Mouse (Mus musculus): ENCODE measurements at regions not wholly inside any gene's neighbourhood (a gene's known extent, or its start where the extent isn't known, plus 50 kb on each side); places are given as distances from the start of the nearest gene placed in this dataset.
A peak's percentile ranks its signal among the peaks of the same experiment; 100 is the strongest.

DNA sequence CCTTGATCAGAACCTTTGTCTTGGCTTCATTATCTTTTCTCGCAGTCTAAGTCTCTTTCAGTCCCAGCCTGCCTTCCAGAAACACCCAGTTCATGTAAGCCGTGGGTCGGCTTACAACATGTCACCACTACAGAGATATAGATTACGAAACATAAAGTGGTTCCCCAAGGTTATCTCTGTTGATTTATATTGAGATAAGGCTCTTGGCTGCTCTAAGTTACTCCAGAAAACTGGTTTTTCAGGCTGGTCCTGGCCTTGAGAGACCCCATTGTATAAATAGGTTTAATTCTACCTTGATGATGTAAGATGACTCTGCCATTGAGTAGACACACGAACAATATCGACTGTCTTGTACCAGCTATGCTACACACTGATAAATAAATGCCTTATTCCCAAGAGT is 323.8 kb downstream of the Plod2 start:
- H3K4me2 ChIP-seq = peak overlapping the region; percentile 14; the same call in 1 of the 2 replicates
- no peaks in the 10 kb centered on the region for H3K9me3 ChIP-seq
- WGBS = 56% methylated on average over 6 of the region's 6 CpGs
- ATAC-seq (ENCODE audit: borderline replicate concordance, extremely low read depth, low FRiP score, low TSS enrichment) = peak; percentile 92
- H3K4me1 ChIP-seq = no peaks in the 10 kb centered on the region
- no peak overlapping the region for H3K9ac ChIP-seq
- H3K27me3 ChIP-seq = no peaks in the 10 kb centered on the region
- no peak overlapping the region for H3K4me3 ChIP-seq
- peak overlapping the region; percentile 24; the same call in 1 of the 2 replicates for H3K27ac ChIP-seq
- H3K36me3 ChIP-seq = no peaks in the 10 kb centered on the region

DNA sequence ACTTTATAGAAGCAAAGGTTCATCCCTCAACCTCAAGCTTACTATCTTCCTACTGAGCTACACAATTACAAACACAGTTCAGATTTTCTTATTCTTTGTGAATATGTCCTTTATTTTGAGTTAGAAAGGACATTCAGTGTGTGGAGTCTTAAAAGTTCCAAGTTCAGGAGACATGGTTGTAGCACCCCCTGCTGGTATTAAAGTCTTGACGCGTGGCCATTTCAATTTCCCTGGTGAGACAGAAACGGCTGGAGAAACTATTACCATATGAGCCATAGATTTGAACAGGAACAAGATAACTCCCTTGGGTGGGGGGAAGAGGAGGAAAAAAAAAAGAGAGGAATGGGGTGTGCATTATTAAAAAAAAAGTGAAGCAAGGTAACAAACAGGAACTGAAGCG is 336.6 kb downstream of the Plod2 start:
- H3K27ac ChIP-seq = no peak overlapping the region
- no peaks in the 10 kb centered on the region for H3K4me1 ChIP-seq
- no peaks in the 10 kb centered on the region for H3K27me3 ChIP-seq
- H3K4me2 ChIP-seq = no peak overlapping the region
- no peaks in the 10 kb centered on the region for H3K9me3 ChIP-seq
- H3K4me3 ChIP-seq = no peak overlapping the region
- WGBS = 33% methylated on average over 4 of the region's 4 CpGs
- no peaks in the 10 kb centered on the region for H3K36me3 ChIP-seq
- no peak for ATAC-seq (ENCODE audit: borderline replicate concordance, extremely low read depth, low FRiP score, low TSS enrichment)
- H3K9ac ChIP-seq = no peak overlapping the region

DNA sequence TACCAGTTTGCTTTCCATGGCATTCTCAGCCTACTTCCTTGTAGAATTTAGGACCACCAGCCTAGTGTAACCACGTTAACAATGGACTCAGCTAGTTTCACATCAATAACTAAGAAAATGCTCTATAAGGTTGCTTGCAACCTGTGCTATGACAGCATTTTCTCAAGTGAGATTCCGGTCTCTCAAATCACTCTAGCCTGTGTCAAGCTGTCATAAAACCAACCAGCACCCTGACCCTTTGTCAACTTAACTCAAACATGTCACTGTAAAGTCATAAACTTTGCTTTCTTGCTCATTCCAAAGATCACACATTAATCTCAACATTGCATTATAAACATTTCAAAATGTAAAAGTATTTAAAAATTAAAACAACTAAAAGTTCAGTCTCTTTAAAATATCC is 337.8 kb downstream of the Plod2 start:
- H3K27ac ChIP-seq = no peak overlapping the region
- no peak overlapping the region for H3K9ac ChIP-seq
- no peaks in the 10 kb centered on the region for H3K9me3 ChIP-seq
- H3K27me3 ChIP-seq = no peaks in the 10 kb centered on the region
- no peak overlapping the region for H3K4me2 ChIP-seq
- ATAC-seq (ENCODE audit: borderline replicate concordance, extremely low read depth, low FRiP score, low TSS enrichment) = no peak
- no peaks in the 10 kb centered on the region for H3K4me1 ChIP-seq
- no peaks in the 10 kb centered on the region for H3K36me3 ChIP-seq
- no peak overlapping the region for H3K4me3 ChIP-seq
- WGBS = 52% methylated on average over 2 of the region's 2 CpGs

DNA sequence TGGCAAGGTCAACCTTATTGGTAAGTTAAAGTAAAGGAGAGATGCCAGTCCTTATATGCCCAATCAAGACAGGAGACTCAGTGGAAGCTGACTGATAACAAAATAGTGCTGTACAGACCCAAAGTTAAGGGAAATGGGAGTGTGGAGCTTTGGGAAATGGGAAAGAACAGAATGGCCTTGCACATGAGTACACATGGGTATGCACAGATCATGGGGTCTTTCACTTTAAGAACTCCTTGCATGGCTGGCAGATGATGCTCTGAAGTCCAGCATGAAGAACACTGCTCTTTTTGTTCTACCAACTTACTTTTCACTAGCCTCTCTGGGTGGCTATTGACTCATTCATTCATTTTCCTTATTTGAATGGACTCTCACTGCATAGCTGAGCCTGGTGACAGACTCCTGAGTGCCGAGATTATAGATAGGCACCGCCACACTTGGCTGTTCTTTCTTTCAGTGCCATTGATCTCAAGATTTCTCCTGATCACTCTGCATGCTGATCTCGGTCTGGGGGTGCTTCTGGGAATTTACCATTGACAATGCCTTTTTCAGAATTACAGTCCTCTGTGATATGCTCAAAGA is 340.3 kb downstream of the Plod2 start:
- Histone ChIP-seq H3K27me3 (no peaks in the 10 kb centered on the region), H3K36me3 (no peaks in the 10 kb centered on the region), H3K9ac (no peak overlapping the region), H3K4me3 (no peak overlapping the region), H3K4me2 (no peak overlapping the region), H3K9me3 (no peaks in the 10 kb centered on the region), H3K4me1 (no peaks in the 10 kb centered on the region), H3K27ac (no peak overlapping the region)
- WGBS = 42% methylated on average over 3 of the region's 3 CpGs
- ATAC-seq (ENCODE audit: borderline replicate concordance, extremely low read depth, low FRiP score, low TSS enrichment) = no peak

DNA sequence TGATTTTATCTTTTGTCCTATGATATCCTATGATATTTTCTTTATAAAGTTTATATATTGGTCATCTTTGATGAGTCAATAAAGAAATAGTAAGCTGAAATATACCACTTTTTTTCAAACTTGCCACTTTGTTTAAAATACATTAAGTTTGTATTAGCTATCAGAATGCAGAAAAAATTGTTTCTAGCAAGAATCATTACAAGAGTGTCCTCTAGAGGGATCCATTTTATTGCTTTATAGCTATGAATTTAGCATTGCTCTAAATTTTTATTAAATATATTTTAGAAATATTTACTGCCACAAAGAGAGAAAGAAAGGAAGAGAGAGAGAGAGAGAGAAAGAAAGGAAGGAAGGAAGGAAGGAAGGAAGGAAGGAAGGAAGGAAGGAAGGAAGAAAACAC is 348.0 kb downstream of the Plod2 start:
- no peak overlapping the region for H3K4me2 ChIP-seq
- no peak overlapping the region for H3K4me3 ChIP-seq
- H3K36me3 ChIP-seq = no peaks in the 10 kb centered on the region
- H3K27ac ChIP-seq = no peak overlapping the region
- H3K9ac ChIP-seq = no peak overlapping the region
- no peak for ATAC-seq (ENCODE audit: borderline replicate concordance, extremely low read depth, low FRiP score, low TSS enrichment)
- H3K9me3 ChIP-seq = no peaks in the 10 kb centered on the region
- no peaks in the 10 kb centered on the region for H3K27me3 ChIP-seq
- no peaks in the 10 kb centered on the region for H3K4me1 ChIP-seq

DNA sequence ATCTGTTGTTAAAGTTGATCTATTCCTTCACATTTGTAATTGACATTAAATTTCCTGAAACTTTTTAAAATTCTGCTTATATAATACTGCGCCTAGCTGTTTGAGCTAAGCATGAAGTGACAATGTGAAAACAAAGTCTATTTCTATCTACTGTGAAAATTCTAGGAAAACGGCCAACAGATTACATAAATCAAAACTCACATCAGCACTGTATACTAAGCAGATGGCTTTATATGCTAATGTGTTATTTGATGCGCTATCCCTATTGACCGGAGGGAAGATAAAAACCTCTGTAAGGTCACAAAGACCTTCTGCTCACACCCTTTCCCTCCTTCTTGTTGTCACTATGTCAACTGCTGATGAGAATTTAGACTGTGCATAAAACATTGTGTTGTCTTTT is 357.7 kb downstream of the Plod2 start:
- no peaks in the 10 kb centered on the region for H3K9me3 ChIP-seq
- no peak for ATAC-seq (ENCODE audit: borderline replicate concordance, extremely low read depth, low FRiP score, low TSS enrichment)
- H3K4me3 ChIP-seq = no peak overlapping the region
- WGBS = 42% methylated on average over 4 of the region's 4 CpGs
- H3K27ac ChIP-seq = no peak overlapping the region
- no peak overlapping the region for H3K9ac ChIP-seq
- no peaks in the 10 kb centered on the region for H3K36me3 ChIP-seq
- H3K4me1 ChIP-seq = no peaks in the 10 kb centered on the region
- no peak overlapping the region for H3K4me2 ChIP-seq
- H3K27me3 ChIP-seq = no peaks in the 10 kb centered on the region

DNA sequence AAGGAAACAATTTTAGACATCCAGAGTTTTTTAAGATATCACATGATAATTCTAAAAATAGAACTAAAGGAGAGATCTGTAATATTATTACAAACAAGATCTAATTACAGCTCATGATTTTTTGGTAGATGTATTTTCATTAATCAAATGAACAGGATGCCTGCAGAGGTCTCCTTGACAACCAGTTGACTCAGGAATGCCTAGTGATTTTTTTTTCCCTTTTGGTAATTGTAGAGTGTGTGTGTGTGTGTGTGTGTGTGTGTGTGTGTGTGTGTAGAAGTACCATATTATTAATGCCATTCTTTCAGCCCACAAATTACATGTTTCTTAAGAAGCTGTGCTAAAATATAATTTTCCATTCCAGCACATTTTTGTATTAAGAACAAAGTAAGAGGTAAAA is 365.1 kb downstream of the Plod2 start:
- Histone ChIP-seq H3K4me1 (no peaks in the 10 kb centered on the region), H3K4me3 (no peak overlapping the region), H3K27ac (no peak overlapping the region), H3K9me3 (no peaks in the 10 kb centered on the region), H3K27me3 (no peaks in the 10 kb centered on the region), H3K9ac (no peak overlapping the region), H3K4me2 (no peak overlapping the region), H3K36me3 (no peaks in the 10 kb centered on the region)
- no peak for ATAC-seq (ENCODE audit: borderline replicate concordance, extremely low read depth, low FRiP score, low TSS enrichment)

DNA sequence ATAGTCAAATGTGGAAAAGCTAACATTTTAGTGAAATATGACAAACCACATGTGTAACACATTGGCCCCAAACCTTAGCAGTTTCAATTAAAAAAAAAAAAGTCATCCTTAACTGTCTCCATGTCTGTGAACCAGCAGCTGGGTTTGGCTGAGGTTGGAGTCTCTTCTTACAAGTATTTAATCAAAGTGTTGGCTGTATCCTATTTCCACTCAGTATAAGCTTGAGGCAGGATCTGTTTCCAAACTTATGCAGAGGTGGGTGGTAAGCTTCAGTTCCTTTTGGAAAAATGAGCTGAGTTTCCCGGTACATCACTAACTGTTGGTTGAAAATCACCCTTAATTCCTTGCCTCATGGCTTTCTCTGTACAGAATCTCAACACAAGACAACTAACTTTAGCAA is 377.4 kb downstream of the Plod2 start:
- Histone ChIP-seq H3K9me3 (no peaks in the 10 kb centered on the region), H3K4me1 (no peaks in the 10 kb centered on the region), H3K27me3 (no peaks in the 10 kb centered on the region), H3K4me3 (no peak overlapping the region), H3K4me2 (no peak overlapping the region), H3K9ac (no peak overlapping the region), H3K27ac (no peak overlapping the region), H3K36me3 (no peaks in the 10 kb centered on the region)
- ATAC-seq (ENCODE audit: borderline replicate concordance, extremely low read depth, low FRiP score, low TSS enrichment) = no peak
- whole genome bisulfite sequencing = 66% methylated on average over 1 of the region's 1 CpGs

DNA sequence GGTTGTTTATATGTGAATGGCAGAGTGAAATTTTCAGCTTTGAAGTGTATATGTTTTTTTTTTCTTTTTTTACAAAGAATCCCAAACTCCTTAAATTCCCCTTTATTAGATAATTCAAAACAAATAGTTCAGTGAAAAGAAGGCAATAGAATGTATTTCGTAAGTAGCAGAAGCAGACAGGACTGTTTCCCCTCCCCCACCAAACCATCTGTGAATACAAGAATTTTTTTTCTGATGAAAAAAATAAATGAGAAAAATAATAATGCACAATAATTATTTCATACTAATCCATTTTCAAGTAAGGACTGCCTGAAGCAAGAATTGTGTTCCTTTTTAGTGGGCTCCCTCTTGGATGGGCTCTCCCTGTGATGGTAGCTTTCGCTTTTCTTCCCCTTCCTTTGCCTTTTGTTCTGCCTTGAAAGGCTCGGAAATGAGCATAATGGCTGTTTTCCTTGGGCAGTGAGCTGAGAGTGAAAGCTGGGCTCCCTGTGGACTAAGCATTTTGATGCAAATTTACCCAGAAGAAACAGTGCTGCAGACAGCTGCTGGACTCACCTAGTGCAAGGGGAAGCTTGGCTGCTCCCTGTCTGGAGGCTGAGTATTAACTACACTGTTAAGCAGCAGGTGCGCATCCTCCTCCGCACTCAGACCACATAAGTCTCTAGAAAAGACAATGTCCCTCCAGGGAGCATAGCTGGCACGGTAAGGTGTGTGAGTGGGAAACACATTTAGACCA is 388.4 kb downstream of the Plod2 start:
- no peaks in the 10 kb centered on the region for H3K36me3 ChIP-seq
- no peak overlapping the region for H3K27ac ChIP-seq

DNA sequence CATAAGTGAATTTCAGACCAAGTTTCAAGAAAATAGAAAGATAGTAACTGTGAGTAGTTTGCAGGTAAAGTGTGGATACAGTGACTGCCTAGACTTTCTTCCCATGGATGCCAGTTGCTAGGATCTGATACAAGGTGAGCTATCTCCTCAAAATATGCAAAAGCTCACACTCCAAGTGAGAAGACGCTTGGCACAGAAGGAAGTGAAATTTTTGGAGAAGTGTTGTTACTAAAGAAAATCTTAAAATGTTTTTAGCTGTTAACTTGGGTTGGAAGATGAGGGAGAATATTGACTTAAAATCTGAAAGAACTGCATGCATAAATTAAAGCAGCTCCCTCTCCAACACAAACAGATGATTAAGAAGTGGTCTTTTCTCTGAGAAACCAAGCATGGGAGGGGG is 395.8 kb downstream of the Plod2 start:
- ATAC-seq (ENCODE audit: borderline replicate concordance, extremely low read depth, low FRiP score, low TSS enrichment) = no peak
- Histone ChIP-seq H3K4me3 (no peak overlapping the region), H3K9me3 (no peaks in the 10 kb centered on the region), H3K4me1 (no peaks in the 10 kb centered on the region), H3K27me3 (no peaks in the 10 kb centered on the region), H3K4me2 (no peak overlapping the region), H3K36me3 (no peaks in the 10 kb centered on the region), H3K27ac (no peak overlapping the region), H3K9ac (no peak overlapping the region)
- 69% methylated on average over 1 of the region's 1 CpGs for WGBS

More for the DNA sequence above, 388.4 kb downstream of the Plod2 start:
- no peak overlapping the region for H3K9ac ChIP-seq
- no peaks in the 10 kb centered on the region for H3K4me1 ChIP-seq
- H3K9me3 ChIP-seq = no peaks in the 10 kb centered on the region
- 69% methylated on average over 6 of the region's 6 CpGs for WGBS
- H3K4me2 ChIP-seq = no peak overlapping the region
- no peaks in the 10 kb centered on the region for H3K27me3 ChIP-seq
- no peak overlapping the region for H3K4me3 ChIP-seq
- no peak for ATAC-seq (ENCODE audit: borderline replicate concordance, extremely low read depth, low FRiP score, low TSS enrichment)

DNA sequence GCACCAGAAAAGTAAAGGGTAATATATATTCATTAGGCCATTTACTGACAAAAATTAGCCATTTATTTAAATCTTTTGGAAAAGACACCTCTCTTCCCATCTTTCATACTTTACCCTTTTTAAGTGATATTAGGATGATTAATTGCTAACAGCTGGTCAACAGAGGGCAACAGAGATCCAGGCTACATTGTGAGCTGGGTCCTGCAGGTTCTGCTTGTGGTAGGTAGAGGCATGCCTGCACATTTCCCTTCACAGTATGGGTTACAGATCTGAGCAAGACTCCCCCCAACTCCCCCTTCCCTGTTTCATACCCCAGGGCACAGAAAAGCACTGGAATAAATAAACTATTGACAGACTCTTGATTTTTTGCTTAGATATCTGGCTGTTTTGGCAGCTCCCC is 408.1 kb downstream of the Plod2 start:
- no peak for ATAC-seq (ENCODE audit: borderline replicate concordance, extremely low read depth, low FRiP score, low TSS enrichment)
- no peak overlapping the region for H3K27ac ChIP-seq
- H3K4me1 ChIP-seq = no peaks in the 10 kb centered on the region
- no peaks in the 10 kb centered on the region for H3K27me3 ChIP-seq
- H3K36me3 ChIP-seq = no peaks in the 10 kb centered on the region
- no peak overlapping the region for H3K4me3 ChIP-seq
- H3K9me3 ChIP-seq = no peaks in the 10 kb centered on the region
- H3K4me2 ChIP-seq = no peak overlapping the region
- H3K9ac ChIP-seq = no peak overlapping the region

DNA sequence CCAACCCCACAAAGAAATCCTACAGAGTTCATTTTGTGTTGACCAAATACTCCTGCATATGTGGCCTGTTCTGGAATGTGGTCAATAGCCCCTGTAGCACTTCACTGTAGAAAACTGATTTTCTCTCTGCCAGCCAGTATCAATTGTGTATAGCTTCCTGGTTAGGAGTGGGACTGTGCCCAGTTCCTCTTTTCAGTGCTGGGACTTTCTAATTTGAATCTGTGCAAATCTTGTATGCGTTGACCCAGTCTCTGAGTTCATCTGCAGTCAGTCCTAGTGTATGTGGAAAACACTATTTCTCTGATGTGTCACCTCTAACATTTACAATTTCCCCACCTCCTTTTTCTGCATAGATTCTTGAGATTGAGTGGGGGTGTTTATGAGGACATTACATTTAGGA is 421.3 kb downstream of the Plod2 start:
- 86% methylated on average over 1 of the region's 1 CpGs for WGBS
- no peaks in the 10 kb centered on the region for H3K9me3 ChIP-seq
- H3K4me1 ChIP-seq = no peaks in the 10 kb centered on the region
- H3K9ac ChIP-seq = no peak overlapping the region
- no peak for ATAC-seq (ENCODE audit: borderline replicate concordance, extremely low read depth, low FRiP score, low TSS enrichment)
- no peak overlapping the region for H3K27ac ChIP-seq
- no peak overlapping the region for H3K4me3 ChIP-seq
- H3K27me3 ChIP-seq = no peaks in the 10 kb centered on the region
- H3K36me3 ChIP-seq = no peaks in the 10 kb centered on the region
- no peak overlapping the region for H3K4me2 ChIP-seq

DNA sequence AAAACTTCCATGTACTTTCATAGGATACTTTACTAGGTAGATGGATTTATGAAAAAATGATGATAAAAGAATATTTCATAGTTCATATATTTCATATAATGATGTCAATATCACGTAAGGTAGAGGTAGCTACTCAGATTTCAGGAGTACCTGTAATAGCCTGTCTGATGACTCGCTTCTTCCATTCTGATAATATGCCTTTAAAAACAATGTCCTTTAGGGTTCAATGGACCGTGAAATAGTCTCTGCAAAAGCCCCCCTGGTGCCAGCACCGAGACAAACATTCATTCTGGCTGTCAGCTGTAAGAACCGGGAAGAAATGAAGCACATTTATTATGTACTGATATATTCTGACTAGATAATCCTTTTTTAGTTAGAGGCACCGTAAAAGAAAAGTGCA is 449.7 kb downstream of the Plod2 start:
- H3K9me3 ChIP-seq = no peaks in the 10 kb centered on the region
- H3K4me1 ChIP-seq = no peaks in the 10 kb centered on the region
- no peak for ATAC-seq (ENCODE audit: borderline replicate concordance, extremely low read depth, low FRiP score, low TSS enrichment)
- no peak overlapping the region for H3K4me2 ChIP-seq
- 56% methylated on average over 6 of the region's 6 CpGs for WGBS
- H3K27ac ChIP-seq = no peak overlapping the region
- H3K36me3 ChIP-seq = no peaks in the 10 kb centered on the region
- no peaks in the 10 kb centered on the region for H3K27me3 ChIP-seq
- H3K9ac ChIP-seq = no peak overlapping the region
- no peak overlapping the region for H3K4me3 ChIP-seq
